Mouse (Mus musculus) gastrocnemius, postnatal 4 days (tissue): ENCODE measurements at regions not wholly inside any gene's neighbourhood (a gene's known extent, or its start where the extent isn't known, plus 50 kb on each side); places are given as distances from the start of the nearest gene placed in this dataset.

Experiments
- DNase-seq, 2 experiments: peaks; one replicate each; pipeline ENCODE4 v3.0.0; 2021 to 2022; ENCODE audit warnings: low spot score in 2 of 2, mixed read lengths in 2 of 2

- DNase-seq: no peak
These were observed 294.3 kb upstream of the Auts2 start for GRCm38 (mm10) chr5:132837420-132837819.

DNA sequence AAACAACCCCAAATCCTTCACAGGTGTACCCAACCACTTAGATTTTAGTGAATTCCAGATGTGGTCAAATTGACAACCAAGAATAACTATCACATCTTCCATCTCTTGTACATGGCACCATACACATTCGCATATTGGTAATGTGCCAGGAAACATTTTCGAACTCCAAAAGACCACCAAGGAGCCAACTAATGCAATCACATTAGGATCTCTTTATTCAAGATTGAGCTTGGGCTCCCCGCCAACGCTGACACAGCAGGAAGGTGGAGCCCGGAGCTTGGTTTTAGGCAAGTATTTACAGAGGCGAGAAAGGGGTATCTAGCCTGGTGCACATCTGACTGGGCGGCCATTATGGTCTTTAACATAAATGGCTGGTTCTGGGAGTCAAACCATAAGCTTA is 285.8 kb upstream of the Auts2 start:
- DNase-seq: no peak

GRCm38 (mm10) chr5:132827555-132828333 is 284.6 kb upstream of the Auts2 start:
- DNase-seq: peak in 1 of 2 experiments; percentile 13

DNA sequence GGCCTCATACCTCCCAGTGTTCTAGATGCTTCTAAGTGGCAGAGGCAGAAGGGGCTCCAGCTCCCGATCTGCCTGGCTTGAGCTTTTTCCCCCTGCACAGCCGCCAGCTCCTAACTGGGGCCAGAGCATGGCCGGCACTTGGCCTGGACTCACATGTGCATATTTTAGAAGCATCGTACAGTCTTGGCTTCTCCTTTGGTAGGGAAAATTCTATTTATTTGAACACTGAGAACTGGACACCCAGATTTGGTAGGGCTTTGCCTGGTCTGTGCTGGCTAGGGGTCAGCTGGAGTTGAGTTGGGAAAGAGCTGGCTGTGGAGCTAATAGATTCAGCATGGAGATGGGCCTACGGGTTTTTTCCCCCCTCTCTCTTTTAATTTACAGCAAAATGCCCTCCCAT is 282.9 kb upstream of the Auts2 start:
- DNase-seq: peak; percentile 36 to 59

DNA sequence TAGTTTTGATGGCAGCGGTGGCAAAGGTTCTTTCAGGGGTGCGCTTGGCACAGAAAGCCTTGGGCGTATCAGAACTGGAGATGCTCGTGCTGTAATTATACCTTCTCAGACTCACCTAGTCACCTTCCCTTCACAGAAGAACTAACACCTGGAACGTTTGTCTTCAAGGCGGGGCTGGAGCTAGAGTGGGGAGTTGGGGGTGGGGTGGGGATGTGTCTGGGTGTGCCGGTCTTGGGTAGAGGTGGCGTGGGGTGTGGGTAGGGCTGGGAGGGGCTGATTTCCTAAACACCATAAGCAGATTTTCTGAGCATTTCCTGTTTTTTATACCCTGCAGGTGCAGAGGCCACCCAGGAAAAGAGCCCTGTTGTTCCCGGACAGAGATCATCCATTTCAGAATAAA is 274.5 kb upstream of the Auts2 start:
- DNase-seq: no peak

DNA sequence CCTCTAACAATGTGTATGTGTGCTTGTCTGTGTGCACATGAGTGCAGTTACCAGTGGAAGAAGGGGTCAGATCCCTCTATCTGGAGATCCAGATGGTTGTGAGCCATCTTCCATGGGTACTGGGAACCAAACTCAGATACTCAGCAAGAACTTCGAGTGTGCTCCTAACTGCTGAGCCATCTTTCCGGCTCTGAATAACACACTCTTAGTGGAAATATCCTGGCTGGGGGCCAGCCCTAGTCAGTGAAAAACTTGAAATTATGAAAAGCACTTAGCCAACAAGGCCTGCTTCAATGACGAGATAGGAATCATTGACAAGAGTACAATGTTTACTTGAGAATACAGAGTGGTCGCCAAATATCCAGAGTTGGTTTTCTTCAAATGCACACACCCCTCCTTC is 266.0 kb upstream of the Auts2 start:
- peak in 1 of 2 experiments; percentile 21 for DNase-seq

DNA sequence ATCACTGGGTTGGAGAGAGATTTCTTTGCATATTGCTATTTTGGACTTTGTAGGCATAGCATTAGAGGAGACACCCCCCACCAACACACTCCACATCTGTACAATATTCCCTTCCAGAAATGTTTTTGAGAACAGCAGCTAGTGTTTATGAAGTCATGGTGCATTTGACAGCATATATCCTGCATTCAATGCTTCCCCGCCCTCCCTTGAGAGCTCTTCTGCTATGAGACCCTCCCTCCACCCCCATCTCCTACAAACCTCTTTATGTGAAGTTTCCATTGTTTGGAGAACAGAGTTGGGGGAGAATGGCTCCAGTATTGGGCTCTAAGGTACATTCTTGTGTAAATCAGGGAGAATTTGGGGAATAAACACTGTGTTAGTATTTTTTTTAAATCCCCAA is 252.9 kb upstream of the Auts2 start:
- DNase-seq: no peak

GRCm38 (mm10) chr5:132792484-132792883 is 249.3 kb upstream of the Auts2 start:
- no peak for DNase-seq

- no peak for DNase-seq
These were observed 242.1 kb upstream of the Auts2 start for GRCm38 (mm10) chr5:132785291-132785690.

DNA sequence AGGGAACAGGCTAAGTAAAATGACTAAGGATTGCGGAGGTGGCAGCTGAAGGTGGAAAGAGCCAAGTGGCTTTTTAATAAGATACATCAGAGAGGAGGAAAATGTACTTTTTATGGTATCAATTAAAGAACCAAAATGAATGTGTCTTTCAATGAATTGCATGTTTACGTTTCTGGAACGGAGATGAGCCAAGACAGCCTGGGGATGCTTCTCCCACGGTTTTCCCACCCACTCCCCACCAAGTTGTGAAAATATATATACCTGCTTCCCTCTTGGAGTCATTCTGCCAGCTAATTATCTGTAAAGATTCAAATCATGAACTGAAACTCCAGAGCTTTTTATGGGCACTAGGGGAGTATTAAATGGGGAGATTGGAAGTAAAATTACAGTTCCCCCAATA is 241.6 kb upstream of the Auts2 start:
- DNase-seq: no peak

DNA sequence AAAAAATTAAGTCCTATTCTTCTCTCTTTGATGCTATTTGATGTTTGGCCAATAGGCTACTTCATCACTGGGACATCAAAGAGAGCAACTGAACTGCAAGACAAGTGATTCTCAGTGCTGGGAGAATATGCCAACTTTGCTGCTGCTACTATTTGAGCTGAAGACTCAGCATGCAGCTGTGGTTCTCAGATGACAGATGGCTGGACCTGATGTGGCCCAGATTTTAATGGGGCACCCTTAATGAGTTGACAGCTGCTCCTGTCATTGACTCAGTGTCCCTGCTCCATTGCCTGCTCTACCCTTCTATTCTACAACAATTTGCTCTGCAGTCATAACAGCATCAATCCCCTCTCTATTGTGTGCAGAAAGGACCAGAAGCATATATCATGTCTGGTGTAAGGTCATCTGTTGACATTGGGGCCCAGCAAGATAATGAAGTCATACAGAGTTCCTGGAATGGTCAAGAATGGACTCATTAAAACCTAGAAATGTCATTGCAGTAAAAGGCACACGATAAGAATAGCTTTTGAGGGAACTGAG is 231.1 kb upstream of the Auts2 start:
- no peak for DNase-seq

GRCm38 (mm10) chr5:132760396-132760795 is 217.3 kb upstream of the Auts2 start:
- DNase-seq: no peak

DNA sequence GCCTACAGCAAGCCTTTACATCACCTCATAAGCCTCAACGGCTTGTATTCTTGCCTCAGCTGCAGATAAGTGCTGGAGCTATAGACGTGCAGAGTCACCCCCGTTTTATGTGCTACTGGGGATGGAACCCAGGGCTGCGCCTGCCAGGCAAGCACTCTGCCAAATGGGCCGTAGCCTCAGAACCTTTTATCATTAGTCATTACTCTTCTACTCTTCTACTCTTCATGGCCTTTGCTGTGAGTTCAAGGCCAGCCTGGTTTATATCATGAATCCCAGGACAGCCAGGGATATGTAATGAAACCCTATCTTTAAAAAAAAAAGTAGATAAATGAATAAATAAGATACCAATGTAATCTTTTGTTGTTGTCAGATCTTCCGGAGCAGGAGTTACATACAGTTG is 216.6 kb upstream of the Auts2 start:
- DNase-seq: no peak

- no peak for DNase-seq
These were observed 215.8 kb upstream of the Auts2 start for GRCm38 (mm10) chr5:132758941-132759340.

DNA sequence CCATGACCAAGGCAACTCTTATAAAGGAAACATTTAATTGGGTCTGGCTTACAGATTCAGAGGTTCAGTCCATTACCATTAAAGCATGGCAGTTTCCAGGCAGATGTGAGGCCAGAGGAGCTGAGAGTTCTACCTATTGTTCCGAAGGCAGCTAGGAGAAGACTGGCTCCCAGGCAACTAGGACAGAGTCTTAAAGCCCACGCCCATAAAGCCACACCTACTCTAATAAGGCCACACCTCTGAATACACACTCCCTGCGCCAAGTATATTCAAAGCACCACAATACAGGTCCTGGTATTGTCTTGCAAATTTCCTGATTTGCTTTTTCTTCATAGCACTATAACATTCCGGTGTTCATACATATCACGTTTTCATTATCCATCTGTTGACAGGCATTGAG is 194.8 kb upstream of the Auts2 start:
- DNase-seq: no peak

DNA sequence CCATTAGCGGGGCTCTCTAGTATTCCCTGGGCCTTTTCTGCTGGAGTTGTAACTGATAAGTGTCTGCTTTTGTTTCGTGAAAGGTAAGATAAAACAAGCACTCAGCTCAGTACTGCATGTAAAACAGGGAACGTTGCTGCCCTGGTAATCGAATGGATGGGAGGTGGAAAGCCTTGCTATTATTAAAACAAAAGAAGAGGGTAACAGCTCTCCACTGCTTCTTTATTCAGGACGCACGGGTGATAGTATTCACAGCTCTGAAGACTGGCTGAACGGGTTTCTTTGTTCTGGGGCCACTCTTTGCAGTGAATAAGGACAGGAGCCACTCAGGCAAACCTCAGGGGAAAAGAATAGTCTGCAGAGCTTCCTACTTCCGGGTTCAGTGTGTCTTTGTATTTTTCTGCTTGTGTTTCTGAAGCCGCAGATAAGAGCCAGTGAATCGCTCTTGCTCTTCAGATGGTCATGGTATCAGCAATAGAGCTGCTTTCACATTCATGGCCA is 185.6 kb upstream of the Auts2 start:
- no peak for DNase-seq

- DNase-seq: no peak
These were observed 181.3 kb upstream of the Auts2 start for GRCm38 (mm10) chr5:132724467-132724866.

GRCm38 (mm10) chr5:132710301-132710700 is 167.2 kb upstream of the Auts2 start:
- no peak for DNase-seq

DNA sequence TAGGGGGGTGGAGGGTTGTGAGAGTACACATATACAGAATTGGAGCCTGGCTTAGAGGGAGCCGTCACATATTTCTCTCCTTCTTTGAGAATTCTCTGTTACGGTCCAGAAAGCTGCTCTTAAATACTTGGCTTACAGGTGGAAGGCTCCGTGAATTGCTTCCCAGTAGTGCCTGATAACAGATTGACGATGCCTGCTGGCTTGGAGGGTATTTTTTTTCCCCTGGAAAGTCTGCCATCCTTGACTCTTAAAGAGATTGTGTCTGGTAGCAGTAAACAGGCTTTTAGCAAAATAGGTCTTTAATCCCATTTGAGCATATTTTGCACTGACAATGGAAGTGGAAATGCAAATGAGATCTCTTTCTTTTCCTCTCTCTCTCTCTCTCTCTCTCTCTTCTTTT is 164.4 kb upstream of the Auts2 start:
- DNase-seq: no peak

GRCm38 (mm10) chr5:132703455-132704100 is 160.4 kb upstream of the Auts2 start:
- DNase-seq: no peak

- DNase-seq: no peak
These were observed 159.4 kb upstream of the Auts2 start for GRCm38 (mm10) chr5:132702573-132702972.

DNA sequence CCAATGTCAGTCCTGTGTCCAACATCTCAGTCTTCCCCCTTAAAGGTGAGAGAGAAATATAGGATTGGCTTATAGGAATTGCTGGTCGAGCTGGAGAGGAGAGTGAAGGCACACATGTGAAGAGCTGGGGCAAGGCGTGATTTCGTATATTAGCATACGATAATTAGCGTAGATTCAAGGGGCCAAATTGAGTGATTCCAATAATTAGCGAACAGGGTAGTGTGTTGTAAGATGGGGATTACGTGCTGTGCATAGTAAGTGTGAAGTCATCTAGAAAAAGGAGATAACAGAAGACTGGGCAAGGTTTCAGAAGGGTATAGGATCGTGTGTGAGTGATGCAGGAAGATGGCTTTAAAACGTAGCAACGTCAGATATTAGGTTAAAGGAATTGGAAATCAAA is 147.6 kb upstream of the Auts2 start:
- DNase-seq: no peak

GRCm38 (mm10) chr5:132675261-132675660 is 132.1 kb upstream of the Auts2 start:
- DNase-seq: no peak
